Mouse (Mus musculus): ENCODE results near the gene Scgb1b24. TPM values are rescaled to one million over a fixed set of nuclear protein-coding genes. Genes with fewer than 3 reads are reported as not detected.

Scgb1b24 gene
- not detected for polyA plus RNA-seq (2014; fragmentation: Illumina TruSeq; extraction: RNeasy Lipid Tissue Mini Kit (QIAGEN cat#74804); ENCODE audit: low read depth, low replicate concordance)

GRCm38 (mm10) chr7:33743499-33743898 is at the start of gene Scgb1b24:
TSS of gene Scgb1b24 (plus strand) at chr7:33743799.

GRCm38 (mm10) chr7:33739212-33739611 is 4.4 kb upstream of the Scgb1b24 start, which contains the start of gene Scgb2b24:
TSS of gene Scgb2b24 (minus strand) at chr7:33739312.

Other genes with a start within 250 kb of the Scgb1b24 start
- not detected for gene Scgb2b21, start 223.3 kb upstream of the Scgb1b24 start, polyA plus RNA-seq (2014; fragmentation: Illumina TruSeq; extraction: RNeasy Lipid Tissue Mini Kit (QIAGEN cat#74804); ENCODE audit: low read depth, low replicate concordance)
- gene Scgb2b24, start 4.5 kb upstream of the Scgb1b24 start, polyA plus RNA-seq (2014; fragmentation: Illumina TruSeq; extraction: RNeasy Lipid Tissue Mini Kit (QIAGEN cat#74804); ENCODE audit: low read depth, low replicate concordance): not detected
- not detected for gene Scgb2b26, start 201.2 kb downstream of the Scgb1b24 start, polyA plus RNA-seq (2014; fragmentation: Illumina TruSeq; extraction: RNeasy Lipid Tissue Mini Kit (QIAGEN cat#74804); ENCODE audit: low read depth, low replicate concordance)